Mouse (Mus musculus) left cerebral cortex, adult 11 months (tissue): Measurements from ENCODE around the gene Gp9.
"Not testable (repeated sequence)": the region's sequence is repeated elsewhere in the genome, so short reads cannot be mapped to it uniquely, and the experiment has no call there.

ENCODE experiments used
- DNase-seq: peaks from one replicate; pipeline ENCODE4 v3.0.0; 2022; ENCODE audit warnings: low spot score

Gene Gp9

GRCm38 (mm10) chr6:87750184-87750910, 27.5 kb upstream of the Gp9 start:
- no peak for DNase-seq

GRCm38 (mm10) chr6:87751574-87751973, 26.3 kb upstream of the Gp9 start:
- DNase-seq: no peak

GRCm38 (mm10) chr6:87755196-87755595, 22.7 kb upstream of the Gp9 start:
- no peak for DNase-seq

GRCm38 (mm10) chr6:87756896-87757295, 21.0 kb upstream of the Gp9 start:
- no peak for DNase-seq

DNA sequence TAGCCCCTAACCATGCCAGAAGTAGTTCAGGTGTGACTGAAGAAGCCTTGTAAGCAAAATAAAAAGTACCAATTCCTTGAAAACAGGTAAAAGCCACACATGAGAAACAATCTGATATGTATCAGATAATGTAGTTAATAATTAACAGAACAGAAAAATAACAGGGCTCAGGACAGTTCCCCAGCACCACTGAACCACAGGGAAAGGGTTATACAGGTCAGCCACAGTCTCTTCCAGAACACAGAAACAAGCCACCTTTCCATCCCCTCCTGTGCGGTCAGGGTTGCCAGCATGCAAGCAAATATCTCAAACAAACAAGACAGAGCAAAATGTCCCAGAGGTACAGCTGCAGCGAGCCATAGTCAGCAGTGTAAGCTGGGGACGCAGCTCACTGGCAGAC, 18.5 kb upstream of the Gp9 start:
- DNase-seq: no peak

DNA sequence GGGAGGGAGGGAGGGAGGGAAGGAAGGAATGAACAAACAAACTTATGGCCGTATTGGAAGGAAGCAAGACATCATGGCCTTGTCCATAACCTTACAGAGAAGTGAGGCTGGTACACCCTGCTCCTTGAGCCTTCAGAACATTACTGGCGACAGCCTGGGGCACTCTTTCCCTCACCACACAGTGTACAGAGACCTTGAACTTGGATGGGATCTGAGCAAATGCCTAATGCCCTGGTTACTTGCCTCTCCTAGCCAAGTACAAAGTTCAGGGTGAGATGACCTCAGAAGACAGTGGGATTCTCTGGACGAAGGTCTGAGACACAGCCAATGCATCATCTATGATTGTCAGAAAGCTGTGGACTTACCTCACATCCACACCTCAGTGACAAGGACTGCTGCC, 18.0 kb upstream of the Gp9 start:
- DNase-seq: no peak

DNA sequence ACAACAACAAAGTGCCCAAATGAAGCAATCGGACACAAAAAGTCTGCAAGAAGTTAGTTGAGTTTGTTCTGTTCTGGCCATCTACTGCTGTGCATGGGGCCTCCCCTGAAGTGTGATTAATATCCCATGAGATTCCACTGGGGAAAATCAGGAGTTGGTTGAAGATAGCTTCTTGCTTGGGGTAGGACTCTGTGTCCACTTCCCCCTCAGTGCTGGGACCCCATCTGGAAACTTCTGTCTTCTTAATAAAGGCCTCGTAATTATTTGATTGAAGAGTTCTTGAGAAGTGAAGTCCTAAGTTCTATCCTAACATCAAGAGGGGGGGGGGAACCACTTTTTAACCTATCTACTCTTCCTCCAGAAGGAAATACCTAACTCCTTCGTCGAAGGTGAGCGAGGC, 15.7 kb upstream of the Gp9 start:
- DNase-seq: no peak

GRCm38 (mm10) chr6:87763376-87764280, 14.2 kb upstream of the Gp9 start:
- no peak for DNase-seq

DNA sequence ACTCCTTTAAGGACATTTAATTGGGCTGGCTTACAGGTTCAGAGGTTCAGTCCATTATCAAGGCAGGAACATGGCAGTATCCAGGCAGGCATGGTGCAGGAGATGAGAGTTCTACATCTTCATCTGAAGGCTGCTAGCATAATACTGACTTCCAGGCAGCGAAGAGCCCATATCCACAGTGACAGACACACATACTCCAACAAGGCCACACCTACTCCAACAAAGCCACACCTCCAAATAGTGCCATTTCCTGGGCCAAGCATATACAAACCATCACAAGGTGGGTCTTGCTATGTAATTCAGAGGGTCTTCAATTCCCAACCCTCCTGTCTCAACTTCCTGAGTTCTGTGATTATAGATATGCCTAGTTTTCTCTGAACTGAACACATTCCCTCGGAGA, 13.6 kb upstream of the Gp9 start:
- DNase-seq: not testable (repeated sequence)

GRCm38 (mm10) chr6:87770626-87771025, 7.2 kb upstream of the Gp9 start:
- DNase-seq: no peak

- DNase-seq: no peak
Measured at GRCm38 (mm10) chr6:87774466-87774865, 3.4 kb upstream of the Gp9 start.

DNA sequence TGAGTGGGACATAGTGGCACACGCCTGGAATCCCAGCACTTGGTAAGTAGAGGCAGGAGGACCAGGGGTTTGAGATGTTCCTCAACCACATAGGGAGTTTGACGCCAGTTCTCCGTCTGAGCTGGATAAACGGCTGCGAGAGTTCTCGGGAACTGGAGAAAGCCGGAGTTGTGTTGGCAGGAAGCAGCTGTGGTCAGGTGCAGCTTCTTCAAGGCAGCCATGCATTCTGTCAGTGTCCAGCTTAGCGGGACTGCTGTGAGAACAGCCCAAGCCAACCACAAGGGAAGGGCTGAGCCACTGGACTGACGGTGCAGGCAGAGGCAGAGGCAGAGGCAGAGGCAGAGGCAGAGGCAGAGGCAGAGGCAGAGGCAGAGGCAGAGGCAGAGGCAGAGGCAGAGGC, 3.0 kb upstream of the Gp9 start:
- no peak for DNase-seq

- no peak for DNase-seq
Measured at GRCm38 (mm10) chr6:87775588-87776245, 2.2 kb upstream of the Gp9 start.

DNA sequence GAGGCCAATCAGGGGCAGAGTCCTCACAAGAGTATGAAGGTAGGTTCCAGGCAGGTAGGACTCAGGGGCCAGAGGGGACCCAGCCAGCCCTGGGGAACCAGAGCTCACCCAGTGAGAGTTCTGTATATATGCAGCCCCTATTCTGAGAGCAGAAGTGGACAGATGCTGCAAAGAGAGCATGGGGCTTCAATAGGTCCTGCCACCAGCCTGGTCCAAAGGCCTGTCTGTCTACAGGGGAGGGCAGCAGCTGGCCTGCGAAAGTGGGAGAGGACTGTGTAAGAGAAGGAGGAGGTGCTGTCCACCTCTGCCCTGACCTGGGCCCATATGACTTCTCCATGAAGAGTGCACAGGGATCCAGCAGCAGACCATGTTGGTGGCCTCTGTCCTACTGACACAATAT, 1.2 kb upstream of the Gp9 start:
- DNase-seq: no peak

GRCm38 (mm10) chr6:87778294-87779173, 662 bp downstream of the Gp9 start:
- no peak for DNase-seq

GRCm38 (mm10) chr6:87779174-87780165, 1.6 kb downstream of the Gp9 start:
- no peak for DNase-seq

GRCm38 (mm10) chr6:87780546-87781301, 2.9 kb downstream of the Gp9 start:
- DNase-seq: no peak

DNA sequence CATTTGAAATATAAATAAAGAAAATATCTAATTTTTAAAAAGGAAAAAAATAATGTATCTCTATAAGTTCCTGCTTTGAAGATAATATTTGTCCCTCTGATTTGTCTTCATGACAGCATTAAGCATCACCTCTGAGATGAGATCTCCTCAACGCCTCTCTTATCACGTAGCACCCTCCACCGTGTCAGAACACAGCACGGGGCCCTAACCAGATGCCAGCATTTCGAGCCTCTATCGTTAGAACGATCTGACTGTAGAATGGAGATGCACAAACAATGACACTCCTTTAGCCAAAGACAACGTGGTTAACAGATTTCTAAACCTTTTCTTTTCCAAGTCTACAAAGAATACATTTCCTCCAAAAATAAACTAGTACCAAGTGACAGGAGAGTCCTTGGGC, 6.2 kb downstream of the Gp9 start:
- no peak for DNase-seq

DNA sequence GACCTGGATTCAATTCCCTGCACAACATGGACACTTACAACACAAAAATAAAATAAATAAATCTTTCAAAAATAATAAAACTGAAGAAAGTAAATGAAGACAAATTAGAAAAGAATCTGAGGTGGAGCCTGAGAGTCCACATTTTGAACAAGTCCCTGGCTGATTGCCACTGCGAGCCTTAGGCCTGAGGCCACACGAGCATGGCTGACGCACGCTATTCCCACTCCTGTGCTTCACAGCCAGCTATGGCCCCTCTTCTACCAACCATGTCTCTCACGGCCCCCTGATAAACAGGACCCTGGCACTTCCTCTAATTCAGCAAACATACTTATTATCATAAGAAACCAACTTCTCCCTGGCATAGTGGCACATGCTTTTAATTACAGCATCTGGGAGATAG, 8.7 kb downstream of the Gp9 start:
- no peak for DNase-seq
